Mouse (Mus musculus) layer of hippocampus, postnatal 14 days (tissue): ENCODE measurements around the gene Tmx1. TPM values are rescaled to one million over a fixed set of nuclear protein-coding genes. Genes with fewer than 3 reads are reported as not detected.
A peak's percentile ranks its signal among the peaks of the same experiment; 100 is the strongest.

Source experiments
- DNase-seq, 2 experiments: peaks; one replicate each; pipeline ENCODE4 v3.0.0; 2021 to 2022; ENCODE audit warnings: low spot score in 2 of 2, mixed read lengths in 1 of 2
- long read RNA-seq, 2 experiments: library from polyadenylated mRNA; stranded (forward); transcript quantifications; one replicate each; pipeline ENCODE4 v2.0.0; 2021
- total RNA-seq, 2 experiments: library from RNA; stranded (reverse); gene quantifications; 2 replicates each; pipeline ENCODE4 v1.2.3; 2021

Tmx1 gene
- total RNA-seq: 10 to 100 TPM; 35.4 to 36.1 TPM
- long read RNA-seq, experiment 1, transcript Tmx1-201 (8 exons, 2,795 nt): major isoform, 27 of 31 reads
- long read RNA-seq, experiment 1, partial matches to known transcripts: 0 of 31 reads
- long read RNA-seq, experiment 1, other reads (novel, unspliced or antisense): 4 of 31 reads
- long read RNA-seq, experiment 2, transcript Tmx1-201 (8 exons, 2,795 nt): major isoform, 34 of 44 reads
- long read RNA-seq, experiment 2, partial matches to known transcripts: 0 of 44 reads
- long read RNA-seq, experiment 2, other reads (novel, unspliced or antisense): 10 of 44 reads

DNA sequence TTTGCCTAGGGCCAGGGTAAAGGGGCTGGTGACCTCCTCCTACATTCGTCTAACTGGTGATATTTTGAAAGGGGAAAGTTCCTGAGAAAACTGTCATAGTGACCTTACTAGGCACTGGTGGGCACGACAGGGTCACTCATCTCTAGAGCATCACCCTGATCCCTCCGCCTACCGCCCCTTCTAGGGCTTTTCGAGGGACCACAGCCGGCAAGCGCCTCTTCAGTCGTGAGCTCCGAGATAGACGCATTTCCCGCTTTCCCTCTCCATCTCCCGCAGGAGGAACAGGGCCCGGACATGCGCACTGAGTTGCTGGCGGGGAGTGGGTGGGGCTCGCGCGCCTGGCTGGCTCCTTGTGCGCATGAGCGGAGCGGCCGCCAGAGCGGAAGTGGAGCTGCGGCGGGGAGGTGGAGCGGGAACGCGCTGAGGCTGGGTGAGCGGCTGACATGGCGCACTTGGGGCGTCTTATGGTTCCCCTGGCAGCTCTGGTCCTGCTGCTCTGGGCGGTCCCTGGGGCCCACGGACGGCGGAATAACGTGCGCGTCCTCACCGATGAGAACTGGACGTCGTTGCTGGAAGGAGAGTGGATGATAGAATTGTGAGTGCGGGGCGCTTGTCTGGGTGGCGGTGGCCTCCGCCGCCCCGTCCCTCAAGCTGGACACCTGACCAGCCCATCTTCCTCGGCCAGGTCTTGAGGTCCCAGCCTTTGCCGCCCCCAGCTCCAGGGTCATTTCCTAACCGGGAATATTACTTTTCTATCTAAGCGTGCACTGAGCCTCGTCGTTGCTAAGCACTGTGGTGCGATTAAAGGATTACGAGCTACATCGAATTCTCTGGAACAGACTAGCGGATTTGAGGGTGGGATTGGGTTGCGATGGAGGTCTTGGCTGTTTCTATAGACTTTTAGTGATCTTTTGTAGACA, at the start of gene Tmx1:
Gene Tmx1, plus strand, starts transcription at position 370 of the 920 bp plus-strand sequence.
- peak; percentile 95 to 97 for DNase-seq

DNA sequence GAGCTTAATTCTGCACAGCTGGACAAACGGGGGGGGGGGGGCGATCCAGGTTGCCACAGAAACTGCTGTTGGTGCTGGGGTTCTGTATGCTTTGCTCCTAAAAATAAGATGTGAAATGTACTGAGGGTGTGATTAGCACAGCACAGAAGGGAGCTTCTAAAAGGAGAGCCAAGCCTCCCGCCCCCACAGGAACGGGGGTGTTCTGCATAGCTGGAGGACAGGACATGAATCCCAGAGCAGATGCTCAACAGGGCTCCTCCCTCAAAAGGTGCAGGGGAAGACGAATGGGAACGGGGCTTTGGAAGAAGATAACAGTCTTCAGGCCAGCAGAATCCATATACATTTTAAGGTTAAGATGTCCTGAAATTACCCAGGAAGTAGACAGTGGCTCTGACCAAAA, 48.6 kb upstream of the Tmx1 start:
- peak; percentile 62 to 80 for DNase-seq

DNA sequence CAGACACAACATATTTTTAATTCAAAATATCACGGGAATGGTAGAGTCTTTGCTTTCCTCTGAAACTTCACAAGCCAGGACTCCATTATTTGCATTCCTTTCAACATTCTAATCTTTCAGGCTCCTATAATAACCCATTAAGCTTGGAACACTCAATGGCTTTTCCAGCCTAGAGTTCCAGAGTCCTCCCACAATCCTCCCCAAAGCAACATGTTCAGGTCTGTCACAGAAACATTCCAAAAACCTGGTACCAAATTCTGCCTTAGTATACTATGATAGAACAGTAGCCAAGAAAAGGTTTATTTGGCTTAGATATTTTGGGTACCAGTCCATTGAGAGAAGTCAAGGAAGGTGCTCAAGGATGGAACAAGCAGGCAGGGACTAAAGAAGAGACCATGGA, 44.5 kb upstream of the Tmx1 start:
- peak in 1 of 2 experiments; percentile 50 for DNase-seq

DNA sequence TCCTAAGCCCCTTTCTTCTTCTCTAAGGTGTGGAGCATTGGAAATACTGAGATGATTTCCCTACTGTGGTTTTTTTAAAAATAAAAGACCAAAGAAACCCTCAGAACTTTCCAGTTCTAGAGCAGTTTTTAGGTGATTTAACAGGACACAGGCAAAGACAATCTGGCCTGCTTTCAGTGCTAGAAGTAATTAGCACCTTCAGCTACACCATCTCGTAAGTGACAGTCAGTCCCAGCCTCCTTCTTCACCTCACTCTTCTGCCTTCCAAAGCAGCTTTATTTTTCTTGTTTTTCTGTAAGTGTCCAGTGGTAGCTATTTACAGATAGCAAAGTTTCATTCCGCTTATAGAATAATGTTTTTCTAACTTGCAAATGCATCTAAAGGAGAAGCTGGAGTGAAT, 43.3 kb upstream of the Tmx1 start:
- DNase-seq: no peak

DNA sequence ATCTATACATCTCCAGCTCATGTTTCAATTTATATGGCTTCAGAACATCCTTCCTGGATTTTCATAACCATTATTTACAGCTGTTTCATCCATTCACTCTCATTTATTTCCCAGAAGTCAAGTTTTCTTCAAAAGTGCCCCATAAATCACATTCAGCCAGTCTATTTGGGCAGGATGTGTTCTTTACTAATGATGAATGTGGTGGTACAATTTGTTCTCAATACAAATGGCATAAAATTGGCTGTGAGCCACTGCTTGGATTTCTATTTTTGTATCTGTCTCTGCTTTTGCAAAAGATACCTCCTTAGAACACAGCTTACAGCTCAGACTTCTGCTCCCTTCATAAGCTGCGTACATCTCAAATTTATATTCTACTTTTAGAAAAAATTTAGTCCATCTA, 32.7 kb upstream of the Tmx1 start:
- no peak for DNase-seq

DNA sequence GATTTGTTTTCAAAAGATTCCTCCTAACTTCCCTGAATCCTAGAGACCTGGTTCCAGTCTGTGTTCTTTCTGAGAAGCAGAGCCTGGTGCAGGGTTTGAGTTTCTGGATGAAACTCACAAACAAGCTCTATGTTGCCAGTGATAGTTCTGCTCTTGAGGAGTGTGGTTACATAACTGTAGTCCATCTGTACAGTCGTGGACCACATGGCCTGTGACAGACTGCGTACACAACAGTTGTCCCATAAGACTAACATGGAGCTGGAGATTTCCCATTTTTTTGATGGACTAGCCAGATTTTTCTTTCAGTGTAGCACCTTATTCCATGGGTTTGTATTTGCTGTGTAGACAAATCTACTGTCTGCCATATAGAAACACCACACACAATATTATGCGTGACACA, 31.9 kb upstream of the Tmx1 start:
- no peak for DNase-seq

DNA sequence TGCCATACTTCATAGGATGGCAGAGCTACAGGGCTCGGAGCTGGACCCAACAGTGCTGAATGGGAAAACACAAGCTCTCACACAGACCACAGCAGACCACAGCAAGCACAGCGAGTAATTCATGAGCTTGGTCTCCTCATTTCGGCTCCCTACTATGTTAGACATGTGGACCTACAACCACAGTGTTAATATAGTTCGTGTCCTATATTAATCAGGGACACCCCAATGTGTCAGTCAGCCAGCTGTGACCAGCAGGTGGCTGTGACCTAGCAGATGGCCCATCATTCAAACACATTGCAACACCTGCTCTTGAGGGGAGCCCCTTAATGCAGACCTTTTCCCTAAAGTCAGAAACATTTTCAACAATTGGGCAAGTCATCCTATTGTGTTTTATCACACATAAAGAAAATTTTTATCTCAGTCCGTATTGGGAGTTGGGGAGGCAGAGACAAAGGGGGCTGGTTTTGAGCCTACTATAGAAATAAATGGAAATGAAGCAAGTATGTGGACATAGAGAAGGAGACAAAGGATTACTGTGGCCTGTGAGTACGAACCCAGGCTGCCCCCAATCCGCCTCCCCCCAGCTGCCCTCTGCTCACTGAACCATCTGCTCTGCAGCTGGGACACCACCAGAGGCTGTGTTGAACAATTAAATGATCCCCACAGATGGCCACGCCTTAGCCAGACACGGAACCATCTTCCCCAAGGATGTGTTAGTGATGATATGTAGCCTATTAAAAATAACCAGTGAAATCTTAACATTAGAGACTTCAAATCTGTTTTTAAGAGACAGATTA, 30.4 kb upstream of the Tmx1 start:
- no peak for DNase-seq

DNA sequence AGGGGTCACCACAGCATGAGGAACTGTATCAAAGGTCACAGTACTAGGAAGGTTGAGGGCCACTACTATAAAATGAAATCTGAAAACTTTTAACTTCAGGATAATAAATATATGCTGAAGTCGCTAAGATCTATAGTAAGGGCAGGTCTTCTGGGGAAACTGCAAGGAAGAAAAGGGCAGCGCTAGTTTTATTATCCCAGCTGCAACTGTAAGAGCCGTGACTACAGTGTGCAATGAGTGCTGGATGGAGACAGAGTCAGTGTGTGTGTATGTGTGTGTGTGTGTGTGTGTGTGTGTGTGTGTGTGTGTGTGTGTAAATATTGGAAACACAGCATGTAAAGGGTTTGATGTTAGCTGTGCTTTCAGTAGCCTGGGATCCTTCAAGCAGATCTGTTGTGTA, 25.0 kb upstream of the Tmx1 start:
- DNase-seq: no peak

DNA sequence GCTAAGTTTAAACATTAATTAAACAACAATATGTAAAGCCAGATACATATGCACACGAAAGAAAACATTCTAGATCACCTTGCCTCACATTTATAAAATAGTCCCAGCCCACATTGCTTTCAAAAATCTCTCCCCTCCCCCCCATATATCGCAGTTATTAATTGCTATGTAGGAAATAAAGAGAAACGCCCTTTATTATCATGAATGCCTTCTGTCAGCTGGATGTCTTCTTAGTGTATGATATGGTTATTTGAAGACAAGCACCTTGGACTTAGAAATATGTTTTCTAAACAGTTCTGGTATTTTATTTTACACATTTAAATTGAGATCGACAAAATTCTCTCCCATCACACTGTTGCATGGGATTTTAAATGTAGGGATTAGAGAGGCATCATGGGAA, 23.3 kb upstream of the Tmx1 start:
- no peak for DNase-seq

DNA sequence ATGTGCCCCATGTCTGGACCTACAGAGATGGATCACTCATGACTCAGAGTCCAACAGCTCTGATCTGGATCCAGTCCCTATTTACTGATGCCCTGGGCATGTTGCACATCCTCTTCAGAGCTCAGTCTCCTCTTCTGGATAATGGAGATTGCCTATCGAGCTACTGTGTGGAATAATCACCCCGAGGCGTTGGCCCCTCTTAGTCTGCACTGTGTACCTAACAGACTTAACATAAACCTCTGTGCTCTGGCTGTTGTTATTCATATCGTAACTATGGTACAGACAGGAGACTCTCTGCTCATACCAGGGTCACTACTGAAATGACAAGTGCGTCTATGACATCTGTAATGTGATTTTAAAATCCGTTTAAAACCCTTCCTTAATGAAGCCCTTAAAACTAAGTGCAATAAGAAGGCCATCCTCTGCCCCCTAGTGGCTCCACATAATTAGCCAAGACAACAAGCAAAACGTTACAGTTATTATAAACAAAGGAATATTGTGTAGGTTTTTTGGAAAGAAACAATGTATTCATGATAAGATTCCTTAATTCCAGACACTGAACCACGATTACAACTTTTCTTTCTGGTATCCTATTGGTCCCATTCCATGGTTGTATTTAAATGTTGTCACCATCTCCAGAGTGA, 22.5 kb upstream of the Tmx1 start:
- DNase-seq: peak; percentile 36 to 78

DNA sequence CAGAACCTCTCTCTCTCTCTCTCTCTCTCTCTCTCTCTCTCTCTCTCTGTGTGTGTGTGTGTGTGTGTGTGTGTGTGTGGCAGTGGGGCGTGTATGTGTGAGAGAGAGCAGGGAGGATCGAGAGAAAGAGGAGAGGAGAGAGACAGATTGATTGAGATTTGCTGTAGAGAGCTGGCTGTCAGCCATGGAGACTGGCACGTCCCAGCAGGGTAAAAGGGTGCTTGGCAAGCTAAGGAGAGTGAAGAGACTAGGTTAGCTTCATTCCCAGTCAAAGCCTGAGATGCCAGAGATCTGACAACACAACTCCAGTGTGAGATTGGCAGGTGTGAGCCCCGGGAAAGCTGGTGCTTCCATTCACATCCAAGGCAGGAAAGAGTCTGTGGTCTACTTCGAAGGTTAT, 21.5 kb upstream of the Tmx1 start:
- DNase-seq: no peak

DNA sequence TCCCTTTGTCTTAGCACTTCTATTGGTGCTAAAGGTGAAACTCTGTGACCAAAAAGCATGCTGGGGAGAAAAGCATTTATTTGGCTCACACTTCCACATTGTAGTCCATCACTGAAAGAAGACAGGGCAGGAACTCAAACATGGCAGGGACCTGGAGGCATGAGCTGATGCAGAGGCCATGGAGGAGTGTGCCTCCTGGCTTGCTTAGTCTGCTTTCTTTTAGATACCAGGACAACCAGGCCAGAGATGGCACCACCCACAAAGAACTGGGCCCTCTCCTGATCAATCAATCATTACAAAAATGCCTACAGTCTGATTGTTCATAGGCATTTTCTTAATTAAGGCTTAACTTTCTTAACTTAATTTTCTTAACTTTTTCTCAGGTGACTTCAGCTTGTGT, 2.9 kb upstream of the Tmx1 start:
- DNase-seq: no peak

DNA sequence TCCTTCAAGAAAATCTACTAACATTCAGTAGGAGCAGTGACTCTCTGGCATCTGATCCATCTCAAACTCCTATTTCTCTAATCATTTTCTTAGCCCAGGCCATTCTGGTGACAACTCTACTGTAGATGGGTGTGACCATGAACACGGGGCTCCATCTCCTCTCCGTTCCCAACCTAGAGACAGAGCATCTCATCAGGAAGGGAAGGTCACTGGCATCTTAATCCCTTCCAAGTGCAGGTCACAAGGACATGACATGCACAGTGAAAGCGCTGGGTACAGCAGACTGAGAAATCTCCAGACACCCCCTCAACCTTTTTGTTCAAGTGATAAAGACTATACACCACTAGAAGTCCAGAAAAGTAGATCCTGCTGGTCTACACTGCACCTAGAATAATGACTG, 1.4 kb upstream of the Tmx1 start:
- no peak for DNase-seq

DNA sequence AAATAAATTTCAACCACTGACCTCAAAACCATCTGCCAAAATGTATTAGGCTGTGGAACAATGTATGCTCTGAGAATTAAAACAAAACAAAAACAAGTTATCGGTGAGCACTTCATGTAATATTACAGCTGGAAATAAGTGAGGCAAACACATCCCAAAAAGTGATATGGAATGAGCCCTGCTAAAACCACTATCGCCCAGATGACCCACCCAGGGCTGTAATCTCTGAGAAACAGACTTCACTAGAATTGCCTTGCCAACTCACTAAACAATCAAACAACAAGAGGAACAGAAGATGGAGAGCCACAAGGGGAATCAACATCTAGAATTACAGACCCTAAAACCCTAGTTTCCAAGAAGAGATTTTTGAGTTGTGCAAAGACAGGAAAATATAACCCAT, 752 bp upstream of the Tmx1 start:
- DNase-seq: no peak

DNA sequence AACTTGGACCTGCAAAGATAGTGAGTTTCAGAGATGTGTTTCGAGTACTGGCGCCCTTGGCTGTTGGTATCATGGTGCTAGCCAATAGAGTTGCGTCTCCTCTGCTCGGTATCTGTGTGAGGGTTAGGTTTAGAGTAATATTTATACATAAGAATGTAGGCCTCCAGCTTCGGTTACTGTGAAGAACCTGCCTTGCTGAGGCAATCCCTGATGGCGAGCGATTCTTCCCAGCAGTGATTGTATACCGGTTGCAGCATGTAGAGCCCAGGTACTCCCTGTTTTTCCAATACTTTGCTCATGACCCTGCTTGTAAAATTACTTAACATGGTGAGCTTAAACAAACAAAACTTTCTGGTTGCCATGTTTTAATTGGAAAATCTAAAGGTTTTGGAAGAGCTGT, 2.3 kb downstream of the Tmx1 start:
- DNase-seq: no peak

DNA sequence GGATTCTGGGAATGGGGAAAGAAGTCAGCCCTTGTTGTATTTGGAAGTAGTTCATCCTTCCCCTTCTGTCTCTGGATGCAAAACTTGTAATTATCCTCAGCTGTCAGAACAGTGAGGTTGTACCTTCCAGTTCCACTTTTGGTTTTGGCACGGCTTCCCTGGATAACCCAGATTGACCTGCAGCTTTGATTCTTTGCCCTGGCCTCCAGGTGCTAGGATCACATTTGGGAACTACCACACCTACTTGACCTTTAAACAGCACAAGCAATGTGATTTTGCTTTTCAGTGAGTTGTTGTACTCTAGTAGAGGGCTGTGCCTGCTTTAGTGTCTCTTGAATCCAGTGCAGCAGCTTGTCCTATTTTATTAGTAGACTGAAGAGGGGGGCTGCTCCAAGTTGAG, 6.7 kb downstream of the Tmx1 start:
- no peak for DNase-seq

DNA sequence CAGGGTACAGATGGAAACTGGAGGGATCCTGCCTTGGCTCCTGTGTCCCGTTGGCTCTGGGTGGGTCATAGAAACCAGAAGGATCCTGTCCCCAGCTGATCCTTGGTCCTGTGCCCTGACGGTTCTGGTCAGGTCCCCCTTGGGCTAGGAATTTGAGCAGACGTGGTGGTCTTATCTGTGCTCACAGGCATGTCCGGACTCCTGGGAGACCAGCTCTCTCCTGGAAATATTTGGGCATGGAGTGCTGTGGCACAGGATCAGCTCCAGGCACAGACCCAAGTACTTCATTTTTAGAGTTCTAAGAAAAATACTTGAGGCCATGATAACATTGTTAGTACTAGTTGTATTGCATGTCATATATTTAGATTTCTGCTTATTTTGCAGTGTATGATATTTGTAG, 11.1 kb downstream of the Tmx1 start:
- DNase-seq: no peak

DNA sequence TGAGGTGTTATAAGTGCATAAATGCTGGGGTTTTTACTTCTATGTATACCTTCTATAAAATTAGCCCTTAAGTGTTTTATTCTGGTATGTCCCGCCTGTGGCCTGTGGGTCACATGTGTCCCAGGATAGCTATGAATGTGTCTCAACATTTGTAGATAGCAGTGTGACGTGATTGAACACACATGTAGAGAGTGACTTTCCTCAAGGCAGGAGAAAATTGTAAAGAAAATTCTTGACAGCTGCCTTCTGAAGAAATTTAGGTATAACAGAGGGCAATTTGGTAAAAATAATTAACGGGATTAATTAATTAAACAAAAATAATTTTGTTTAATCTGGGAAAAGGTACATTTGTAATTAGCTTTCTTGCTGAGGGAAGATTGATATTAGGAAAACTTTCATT, 22.4 kb downstream of the Tmx1 start:
- no peak for DNase-seq

DNA sequence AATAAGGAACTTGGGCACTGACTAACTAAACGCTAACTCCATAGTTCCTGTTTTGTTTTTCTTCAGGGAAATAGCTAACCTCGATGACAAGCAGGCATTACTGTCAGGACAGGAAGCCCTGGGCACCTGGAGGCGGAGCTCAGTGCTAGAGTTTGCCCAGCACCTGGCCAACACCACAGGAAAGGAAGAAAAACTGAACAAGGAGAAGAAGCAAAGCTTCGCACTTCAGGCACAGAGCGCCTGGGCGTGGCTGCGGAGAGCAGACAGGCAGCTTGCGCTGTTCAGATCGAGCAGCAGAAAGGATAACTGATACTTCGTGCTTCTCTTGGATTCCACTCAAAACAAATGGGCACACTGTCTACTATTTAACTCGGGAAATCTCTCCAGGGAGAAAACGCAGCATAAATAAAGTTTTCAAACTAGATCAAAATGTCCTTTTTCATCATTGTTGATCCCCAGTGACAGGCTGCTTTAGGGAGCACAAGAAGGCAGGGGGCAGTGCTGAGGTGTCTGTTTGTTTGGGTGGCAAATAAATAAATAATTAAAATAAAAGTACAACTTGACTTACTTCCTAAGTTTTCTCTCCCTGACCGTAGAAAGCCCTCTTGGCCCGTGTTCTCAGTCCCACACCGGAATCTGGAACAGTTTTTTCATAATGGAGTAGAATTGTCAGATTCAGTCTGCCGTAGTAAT, 24.1 kb downstream of the Tmx1 start:
- DNase-seq: no peak

DNA sequence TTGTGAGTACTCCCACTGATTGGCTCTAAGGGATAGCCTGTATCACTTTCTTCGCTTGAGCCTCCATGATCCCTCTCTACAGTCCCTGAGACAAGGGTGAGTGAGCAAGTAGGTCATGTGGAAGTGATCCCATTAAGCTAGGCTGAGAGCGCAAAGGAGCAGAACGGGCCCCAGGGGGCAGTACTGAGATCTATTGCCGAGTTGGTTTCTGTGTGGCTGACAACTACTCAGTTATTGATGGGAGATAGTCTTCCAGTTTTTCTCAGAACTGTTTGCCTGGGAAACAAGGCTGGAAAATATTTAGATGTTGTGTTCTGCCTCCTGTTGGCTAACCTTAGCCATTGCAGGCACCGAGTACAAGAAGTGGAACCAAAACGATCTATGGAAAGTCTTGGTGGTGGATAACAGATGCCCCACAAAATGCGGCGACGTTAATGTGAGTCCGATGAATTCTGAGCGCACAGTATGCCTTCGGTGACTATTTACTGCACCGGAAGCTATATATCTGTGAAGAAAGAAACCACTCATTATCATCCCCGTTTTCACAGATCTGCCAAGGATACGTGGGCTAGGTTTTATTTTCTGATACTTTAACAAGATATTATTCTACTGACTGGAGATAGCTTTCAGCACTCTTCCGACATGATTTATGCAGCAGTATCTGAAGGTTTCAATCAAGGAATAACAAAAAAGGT, 24.8 kb downstream of the Tmx1 start:
- DNase-seq: peak in 1 of 2 experiments; percentile 46
